ENCODE assay signal across 32 mouse cellular contexts in genomic region chr11:103969278-103969677, GRCm38 (mm10).
"Had no signal": no experiment of that assay in that cellular context is flagged by ENCODE, and none has a peak within 500 bp of the region (broad histone marks: within the 10 kb centered on the region; RNA-seq: fewer than 3 reads in every experiment).

No protein-coding gene starts in this region.

- ATAC-seq: liver, embryonic 12.5 days; liver, postnatal 0 days; lung, postnatal 0 days; midbrain, embryonic 13.5 days; midbrain, embryonic 15.5 days; midbrain, embryonic 16.5 days had no signal

- H3K27ac ChIP-seq: limb, embryonic 10.5 days; limb, embryonic 12.5 days; limb, embryonic 13.5 days; limb, embryonic 15.5 days; liver, embryonic 12.5 days; liver, embryonic 13.5 days; liver, embryonic 14.5 days; liver, embryonic 15.5 days; lung, embryonic 15.5 days; macrophage; midbrain, embryonic 10.5 days; midbrain, embryonic 12.5 days; midbrain, embryonic 13.5 days; midbrain, embryonic 15.5 days; neural tube, embryonic 12.5 days had no signal

- H3K9ac ChIP-seq: limb, embryonic 12.5 days; limb, embryonic 13.5 days; limb, embryonic 15.5 days; liver, embryonic 12.5 days; liver, embryonic 13.5 days; liver, embryonic 14.5 days; liver, embryonic 15.5 days; liver, postnatal 0 days; lung, embryonic 14.5 days; lung, embryonic 15.5 days; midbrain, embryonic 12.5 days; midbrain, embryonic 13.5 days; midbrain, embryonic 15.5 days; neural tube, embryonic 12.5 days had no signal

- H3K4me2 ChIP-seq: limb, embryonic 12.5 days; limb, embryonic 13.5 days; limb, embryonic 15.5 days; liver, embryonic 11.5 days; liver, embryonic 12.5 days; liver, embryonic 13.5 days; liver, embryonic 15.5 days; lung, embryonic 14.5 days; lung, embryonic 15.5 days; midbrain, embryonic 11.5 days; midbrain, embryonic 12.5 days; midbrain, embryonic 15.5 days; neural tube, embryonic 12.5 days had no signal

- DNase-seq: left cerebral cortex, postnatal 4 days; liver; liver, embryonic 13.5 days; liver, postnatal 0 days; lung, adult 18-20 months; lung, adult 2 months; lung, embryonic 14.5 days; lung, postnatal 10 days; lung, postnatal 14 days; lung, postnatal 36 days; lung, postnatal 4 days; midbrain, embryonic 14.5 days had no signal

- H3K9me3 ChIP-seq: limb, embryonic 10.5 days; limb, embryonic 12.5 days; limb, embryonic 13.5 days; limb, embryonic 15.5 days; liver, embryonic 12.5 days; liver, embryonic 13.5 days; liver, embryonic 15.5 days; lung, embryonic 15.5 days; megakaryocyte, embryonic 14.5 days; midbrain, embryonic 10.5 days; midbrain, embryonic 12.5 days; midbrain, embryonic 13.5 days; midbrain, embryonic 15.5 days; neural tube, embryonic 12.5 days had no signal

- H3K4me3 ChIP-seq: limb, embryonic 10.5 days; limb, embryonic 12.5 days; limb, embryonic 13.5 days; limb, embryonic 15.5 days; liver, embryonic 12.5 days; liver, embryonic 13.5 days; liver, embryonic 15.5 days; lung, embryonic 15.5 days; megakaryocyte, embryonic 14.5 days; midbrain, embryonic 10.5 days; midbrain, embryonic 12.5 days; midbrain, embryonic 15.5 days; myocyte; neural tube, embryonic 12.5 days had no signal

- H3K27me3 ChIP-seq: limb, embryonic 12.5 days; limb, embryonic 13.5 days; limb, embryonic 15.5 days; liver, embryonic 12.5 days; liver, embryonic 13.5 days; liver, embryonic 15.5 days; lung, embryonic 15.5 days; megakaryocyte, embryonic 14.5 days; midbrain, embryonic 12.5 days; midbrain, embryonic 13.5 days; midbrain, embryonic 15.5 days; neural tube, embryonic 12.5 days had no signal
